Mouse (Mus musculus) limb, embryonic 10.5 days (tissue): ENCODE results near the gene Slfn3. TPM values are rescaled to one million over a fixed set of nuclear protein-coding genes. Genes with fewer than 3 reads are reported as not detected.
"Not testable (repeated sequence)": the region's sequence is repeated elsewhere in the genome, so short reads cannot be mapped to it uniquely, and the experiment has no call there.

Experiments
- DNase-seq: peaks from one replicate; pipeline ENCODE4 v3.0.0-alpha.2; 2017; ENCODE audit warnings: low spot score
- H3K27ac ChIP-seq: fragments of 300-500 bp; sonication (generic); 2 replicates; pipeline ENCODE4 v1.5.1; 2016; ENCODE audit warnings: mild to moderate bottlenecking
- H3K27me3 ChIP-seq: fragments of 300-500 bp; sonication (generic); 2 replicates; pipeline ENCODE4 v1.6.1; 2016; ENCODE audit warnings: low read depth, mild to moderate bottlenecking; ENCODE audit not compliant: poor library complexity, severe bottlenecking
- H3K36me3 ChIP-seq: fragments of 300-500 bp; sonication (generic); 2 replicates; pipeline ENCODE4 v1.6.1; 2016; ENCODE audit warnings: mild to moderate bottlenecking, moderate library complexity
- H3K4me1 ChIP-seq: fragments of 300-500 bp; sonication (generic); 2 replicates; pipeline ENCODE4 v1.6.1; 2016
- H3K4me3 ChIP-seq: fragments of 300-500 bp; sonication (generic); 2 replicates; pipeline ENCODE4 v1.5.1; 2016; ENCODE audit warnings: mild to moderate bottlenecking, moderate library complexity
- H3K9me3 ChIP-seq: fragments of 300-500 bp; sonication (generic); replicated peaks from 2 replicates; pipeline ENCODE4 v1.6.1; 2016; ENCODE audit warnings: mild to moderate bottlenecking
- WGBS: fragments of 180-500 bp; shearing (Covaris S2); methylation state at CpG from one replicate; pipeline ENCODE4 v1.1.7; 2016; 5-methylcytosine and 5-hydroxymethylcytosine counted together
- polyA plus RNA-seq: library from polyadenylated mRNA; unstranded; fragments of >200 nt; fragmentation: Nextera tagmentation; extraction: Ambion mirVana; gene quantifications from 2 replicates; pipeline ENCODE4 v1.2.1, GENCODE M21; 2016

Slfn3 gene
- polyA plus RNA-seq, 1 experiment from 2014 or later: 0.29 TPM

DNA sequence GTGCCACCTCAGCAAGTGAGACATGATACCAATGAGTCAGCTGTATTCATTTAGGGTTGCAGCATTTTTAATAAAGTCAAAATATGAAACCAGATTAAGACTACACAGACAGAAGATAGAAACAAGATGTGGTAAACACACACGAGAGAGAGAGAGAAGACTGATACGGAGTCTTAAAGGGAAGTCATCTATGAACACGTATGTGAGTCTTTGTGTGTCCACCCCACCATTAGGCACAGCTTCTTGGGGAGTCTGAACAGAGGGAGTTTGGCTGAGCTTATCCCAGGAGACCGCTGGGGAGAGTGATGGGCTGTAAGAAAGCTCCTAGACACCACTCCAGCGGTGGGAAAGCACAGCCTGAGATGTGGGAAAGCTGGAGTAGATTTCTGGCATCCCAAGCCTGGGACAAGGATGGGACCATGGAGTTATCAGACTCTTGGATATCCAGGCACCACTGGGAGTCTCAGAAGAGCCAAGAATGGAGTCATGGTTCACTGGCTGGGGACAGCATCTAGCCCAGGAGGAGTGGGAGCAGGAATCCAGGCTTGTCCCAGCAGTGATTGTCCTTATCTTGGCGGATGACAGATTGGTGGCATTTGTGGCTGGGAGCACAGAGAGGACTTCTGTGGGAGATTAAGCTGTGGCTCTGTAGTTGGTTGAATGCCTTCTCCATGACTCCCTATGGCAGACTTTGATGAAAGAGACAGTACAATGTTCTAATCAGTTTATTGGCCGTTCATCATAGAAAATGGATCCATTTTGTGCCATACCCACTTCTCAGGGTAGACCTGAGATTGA lies 37.0 kb downstream of the Slfn3 start:
- Histone ChIP-seq H3K4me1 (no peaks in the 10 kb centered on the region), H3K36me3 (no peaks in the 10 kb centered on the region), H3K27me3 (no peaks in the 10 kb centered on the region), H3K4me3 (no peak overlapping the region), H3K27ac (no peak overlapping the region), H3K9me3 (no peaks in the 10 kb centered on the region)
- WGBS: 86% methylated on average over 7 of the region's 7 CpGs
- DNase-seq: no peak

DNA sequence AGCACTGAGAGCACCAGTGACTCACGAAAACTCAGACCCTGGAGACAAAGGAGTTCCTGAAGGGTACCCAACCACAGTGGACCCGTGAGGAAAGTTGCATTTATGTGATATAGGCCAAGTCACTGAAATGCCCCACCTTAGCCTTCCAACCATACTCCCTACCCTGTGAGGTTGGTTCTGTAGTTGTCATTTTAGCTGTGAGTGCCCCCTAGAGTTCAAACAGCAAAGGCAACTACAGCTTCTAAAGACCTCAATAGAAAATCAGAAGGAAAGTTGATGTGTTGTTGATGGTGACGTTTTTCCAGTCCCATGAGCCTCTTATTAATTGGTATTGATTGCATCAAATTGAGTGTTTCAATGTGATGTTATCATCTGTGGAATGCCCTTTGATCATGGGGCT lies 39.8 kb downstream of the Slfn3 start:
- H3K36me3 ChIP-seq: no peaks in the 10 kb centered on the region
- WGBS: 74% methylated on average over 3 of the region's 3 CpGs

DNA sequence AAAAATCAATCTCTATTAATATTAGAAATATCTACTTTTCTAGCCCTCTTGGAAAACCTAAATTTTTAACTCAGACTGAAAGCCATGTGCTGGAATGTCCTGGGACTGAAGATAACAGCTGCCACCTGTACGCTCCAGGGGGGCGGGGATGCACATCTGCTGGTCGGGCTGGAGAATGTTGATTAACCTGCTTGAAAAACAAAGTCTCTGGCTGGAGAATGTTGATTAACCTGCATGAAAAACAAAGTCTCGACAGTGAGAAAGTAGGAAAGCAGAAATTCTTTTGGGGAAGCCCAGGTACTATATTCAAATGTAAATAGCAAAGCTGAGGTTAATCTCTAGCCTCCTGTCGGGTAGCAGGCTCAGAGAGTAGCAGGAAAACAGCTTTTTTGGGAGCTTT lies 42.5 kb downstream of the Slfn3 start:
- not testable (repeated sequence) for H3K4me3 ChIP-seq, DNase-seq, H3K27ac ChIP-seq, H3K9me3 ChIP-seq, H3K4me1 ChIP-seq, H3K36me3 ChIP-seq, H3K27me3 ChIP-seq
- WGBS: 64% methylated on average over 5 of the region's 5 CpGs

More for the DNA sequence above, 39.8 kb downstream of the Slfn3 start:
- Histone ChIP-seq H3K4me1 (no peaks in the 10 kb centered on the region), H3K27me3 (no peaks in the 10 kb centered on the region), H3K4me3 (no peak overlapping the region), H3K27ac (no peak overlapping the region), H3K9me3 (no peaks in the 10 kb centered on the region)
- DNase-seq: no peak

DNA sequence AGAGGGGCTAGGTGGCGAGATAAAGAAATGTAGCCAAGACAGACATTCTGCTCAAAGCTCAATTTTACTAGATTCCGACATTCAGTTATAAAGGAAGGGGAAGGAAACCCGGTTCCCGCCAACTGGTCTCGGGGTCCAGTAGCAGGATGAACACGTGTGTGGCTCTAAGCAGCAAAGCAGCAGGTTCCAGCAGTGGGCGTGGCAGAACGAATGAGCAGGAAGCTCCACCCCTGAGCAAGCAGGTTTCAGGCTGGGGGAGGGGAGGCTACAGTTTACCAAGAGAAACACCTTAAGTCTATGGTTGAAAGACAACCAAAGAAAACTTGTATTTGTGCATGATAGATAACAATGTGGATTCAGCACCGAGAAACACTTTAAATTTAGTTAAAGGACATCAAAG lies 46.3 kb downstream of the Slfn3 start:
- not testable (repeated sequence) for H3K4me3 ChIP-seq, DNase-seq, H3K4me1 ChIP-seq, H3K27ac ChIP-seq, H3K27me3 ChIP-seq, H3K9me3 ChIP-seq, H3K36me3 ChIP-seq
- WGBS: 85% methylated on average over 9 of the region's 9 CpGs

DNA sequence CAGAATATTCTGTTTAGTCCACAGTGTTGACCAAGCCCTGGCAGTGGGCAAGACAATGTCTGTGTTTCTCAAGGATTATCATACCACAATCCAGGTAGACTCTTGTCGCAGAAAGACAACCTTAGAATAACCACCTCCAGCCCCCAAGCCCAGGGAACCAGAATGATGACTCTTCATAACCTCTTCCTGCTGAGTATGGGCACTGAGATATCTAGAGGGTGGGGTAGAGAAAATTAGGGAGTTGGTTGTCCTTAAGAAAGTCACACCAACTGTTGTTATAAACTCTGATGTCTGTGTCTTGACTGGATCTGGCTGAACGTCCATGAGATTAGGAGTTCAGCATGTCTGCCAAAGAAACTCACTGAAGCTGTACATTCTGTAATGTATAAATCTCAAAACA lies 47.3 kb downstream of the Slfn3 start:
- WGBS: 91% methylated on average over 2 of the region's 2 CpGs
- Histone ChIP-seq H3K27me3 (no peaks in the 10 kb centered on the region), H3K4me1 (no peaks in the 10 kb centered on the region), H3K9me3 (no peaks in the 10 kb centered on the region), H3K4me3 (no peak overlapping the region), H3K36me3 (no peaks in the 10 kb centered on the region), H3K27ac (no peak overlapping the region)
- no peak for DNase-seq

DNA sequence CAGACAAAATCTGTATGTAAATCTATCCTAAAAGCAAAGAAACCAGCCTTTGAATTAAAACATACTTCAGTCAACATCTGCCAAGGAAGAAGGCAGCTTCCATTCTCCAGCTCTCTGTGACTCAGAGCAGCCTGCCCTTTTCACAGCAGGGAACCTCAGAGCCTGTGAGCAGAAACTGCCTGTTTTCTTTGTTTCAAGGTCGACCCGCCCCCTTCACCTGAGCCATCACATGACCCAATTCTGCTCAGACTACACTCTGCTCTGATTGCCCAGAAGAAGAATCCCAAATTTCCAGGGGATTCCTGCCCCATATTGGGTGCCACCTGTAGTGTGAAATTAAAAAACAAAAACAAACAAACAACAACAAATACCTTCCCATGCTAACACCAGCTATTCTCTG lies 48.7 kb downstream of the Slfn3 start:
- WGBS: 31% methylated on average over 2 of the region's 2 CpGs
- Histone ChIP-seq H3K4me3 (no peak overlapping the region), H3K4me1 (no peaks in the 10 kb centered on the region), H3K27ac (no peak overlapping the region), H3K9me3 (no peaks in the 10 kb centered on the region), H3K36me3 (no peaks in the 10 kb centered on the region), H3K27me3 (no peaks in the 10 kb centered on the region)
- DNase-seq: no peak

DNA sequence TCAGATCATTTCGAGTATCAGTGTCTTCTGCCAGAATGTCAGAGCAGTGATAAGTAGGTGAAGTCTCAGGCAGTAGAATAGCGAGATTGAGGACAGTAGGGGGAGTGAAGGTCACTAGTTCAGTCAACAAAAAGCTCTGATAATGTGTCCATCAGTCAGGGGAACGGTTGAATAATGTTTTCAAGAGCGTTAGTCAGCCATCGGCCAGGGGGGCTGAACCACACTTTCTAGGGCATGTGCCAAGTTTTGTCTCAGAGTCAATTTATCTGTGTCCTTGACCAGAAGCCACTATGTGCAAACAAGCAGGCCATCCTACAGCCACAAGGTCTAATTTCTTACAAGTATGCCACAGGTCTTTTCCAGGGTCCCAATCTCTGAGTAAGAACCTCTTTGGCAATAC lies 66.1 kb downstream of the Slfn3 start:
- H3K4me1 ChIP-seq, H3K9me3 ChIP-seq, H3K27me3 ChIP-seq, H3K4me3 ChIP-seq, DNase-seq, H3K36me3 ChIP-seq, H3K27ac ChIP-seq: not testable (repeated sequence)
- WGBS: 77% methylated on average over 5 of the region's 5 CpGs

DNA sequence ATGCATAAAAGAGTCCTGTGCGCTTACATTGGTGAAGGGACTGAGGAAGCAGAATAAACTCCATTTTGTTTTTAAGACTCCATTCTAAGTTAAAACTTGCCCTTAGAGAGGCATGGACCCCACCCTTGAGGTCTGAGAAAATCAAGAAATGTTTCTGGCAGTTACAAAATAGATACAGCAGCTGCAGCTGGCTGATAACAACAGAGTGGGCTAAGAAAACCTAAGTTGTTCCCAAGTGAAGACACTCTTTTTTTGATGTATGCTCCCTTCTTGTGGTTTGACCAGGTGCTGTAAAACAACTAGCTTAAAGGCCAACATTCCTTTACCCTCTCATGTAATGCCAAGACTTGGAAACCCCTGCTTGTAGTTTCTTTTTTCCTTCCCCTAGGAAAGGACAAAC lies 71.5 kb downstream of the Slfn3 start:
- no peaks in the 10 kb centered on the region for H3K36me3 ChIP-seq
- H3K27me3 ChIP-seq: no peaks in the 10 kb centered on the region
- no peaks in the 10 kb centered on the region for H3K4me1 ChIP-seq
- no peak overlapping the region for H3K4me3 ChIP-seq
- 97% methylated on average over 1 of the region's 1 CpGs for WGBS
- no peak for DNase-seq
- H3K27ac ChIP-seq: no peak overlapping the region
- no peaks in the 10 kb centered on the region for H3K9me3 ChIP-seq

DNA sequence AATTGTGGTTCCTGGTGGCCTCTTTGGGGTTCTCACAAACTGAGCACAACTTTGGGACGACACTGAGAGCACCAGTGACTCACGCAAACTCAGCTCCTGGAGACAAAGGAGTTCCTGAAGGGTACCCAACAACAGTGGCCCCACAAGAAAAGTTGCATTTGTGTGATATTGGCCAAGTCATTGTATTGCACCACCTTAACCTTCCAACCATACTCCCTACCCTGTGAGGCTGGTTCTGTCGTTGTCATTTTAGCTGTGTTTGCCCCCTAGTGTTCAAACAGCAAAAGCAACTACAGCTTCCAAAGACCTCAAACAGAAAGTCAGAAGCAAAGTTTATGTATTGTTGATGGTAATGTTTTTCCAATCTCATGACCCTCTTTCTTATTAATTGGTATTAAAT lies 72.0 kb downstream of the Slfn3 start:
- Histone ChIP-seq H3K4me3 (no peak overlapping the region), H3K4me1 (no peaks in the 10 kb centered on the region), H3K27me3 (no peaks in the 10 kb centered on the region), H3K36me3 (no peaks in the 10 kb centered on the region), H3K9me3 (no peaks in the 10 kb centered on the region), H3K27ac (no peak overlapping the region)
- WGBS: 61% methylated on average over 3 of the region's 3 CpGs
- no peak for DNase-seq

Other genes starting within 250 kb of the Slfn3 start
- 0.31 and 0.46 TPM in 2 replicates for gene Slfn5, start 240.0 kb upstream of the Slfn3 start, polyA plus RNA-seq
- gene Slfn9, start 199.5 kb upstream of the Slfn3 start, polyA plus RNA-seq: 10.1 and 15.1 TPM in 2 replicates
- 0.08 and 0.21 TPM in 2 replicates for gene Slfn8, start 170.5 kb upstream of the Slfn3 start, polyA plus RNA-seq
- gene Slfn2, start 126.2 kb upstream of the Slfn3 start, polyA plus RNA-seq: 0.34 and 1.2 TPM in 2 replicates
- not detected in 2 replicates for gene Slfn1, start 74.5 kb upstream of the Slfn3 start, polyA plus RNA-seq
- gene Slfn4, start 16.1 kb upstream of the Slfn3 start, polyA plus RNA-seq: not detected in 2 replicates
- 0.08 and 0.15 TPM in 2 replicates for gene Slfn14, start 95.4 kb downstream of the Slfn3 start, polyA plus RNA-seq
- gene Ap2b1, start 107.7 kb downstream of the Slfn3 start, polyA plus RNA-seq: 53.4 and 60.4 TPM in 2 replicates
- gene Pex12, start 111.3 kb downstream of the Slfn3 start, polyA plus RNA-seq: 13.0 and 13.9 TPM in 2 replicates
- gene Rasl10b, start 217.8 kb downstream of the Slfn3 start, polyA plus RNA-seq: 1.5 and 1.6 TPM in 2 replicates
- gene Gas2l2, start 238.1 kb downstream of the Slfn3 start, polyA plus RNA-seq: not detected in 2 replicates
- 0.31 TPM in 1 of 2 replicates, not detected in the other for gene 1700020L24Rik, start 246.3 kb downstream of the Slfn3 start, polyA plus RNA-seq